Mouse (Mus musculus) left cerebral cortex, adult 2 months (tissue): Measurements from ENCODE around the gene Sik3. TPM values are rescaled to one million over a fixed set of nuclear protein-coding genes. Genes with fewer than 3 reads are reported as not detected.

Source experiments
- DNase-seq, 2 experiments: peaks; one replicate each; pipeline ENCODE4 v3.0.0; 2021 to 2022; ENCODE audit warnings: low spot score in 2 of 2, mixed read lengths in 1 of 2; ENCODE audit errors: extremely low spot score in 1 of 2
- H3K27ac ChIP-seq: fragments of 200-600 bp; 2 replicates; pipeline ENCODE4 v1.8.1; 2022
- H3K4me3 ChIP-seq: fragments of 200-600 bp; 2 replicates; pipeline ENCODE4 v1.8.1; 2022
- CTCF ChIP-seq: fragments of 200-600 bp; IDR thresholded peaks from 2 replicates; pipeline ENCODE4 v1.8.1; 2022; ENCODE audit warnings: antibody characterized with exemption, mild to moderate bottlenecking, moderate library complexity
- intact Hi-C: fragments of 180-260 bp; cut with DNase I; formaldehyde crosslinking; loops from one replicate; pipeline ENCODE4 v1.15.1; 2025
- total RNA-seq, 2 experiments: library from RNA; stranded (reverse); gene quantifications; 2 replicates each; pipeline ENCODE4 v1.2.3; 2021

Sik3 gene
- total RNA-seq, 2 experiments from 2014 or later, result 122 to 127 TPM

DNA sequence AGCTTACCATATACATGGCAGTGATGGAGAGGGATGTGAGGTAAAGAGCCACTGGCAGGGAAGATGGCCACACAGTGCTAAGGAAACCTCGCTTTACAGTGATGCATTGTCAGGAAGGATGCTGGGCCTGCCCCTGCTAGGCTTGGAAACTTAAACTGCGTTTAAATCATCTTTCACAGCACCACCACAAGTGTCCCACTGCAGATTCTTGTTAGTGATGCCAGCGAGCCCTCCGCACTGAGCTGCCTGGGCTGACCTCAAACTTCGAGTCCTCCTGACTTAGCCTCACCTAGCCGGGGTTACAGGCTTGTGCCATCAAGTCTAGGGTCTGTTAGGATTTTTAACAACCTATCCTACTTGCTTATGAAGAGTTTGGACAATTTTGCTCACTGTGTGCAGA is 161.3 kb downstream of the Sik3 start:
- DNase-seq, result no peak
- no peak for TF ChIP-seq CTCF
- Histone ChIP-seq H3K4me3 (no peak overlapping the region), H3K27ac (no peak overlapping the region)
- intact Hi-C loops, result loop anchor here (1.0 kb wide), 1 partner anchor 92 kb away; no protein-coding TSS in a partner anchor

DNA sequence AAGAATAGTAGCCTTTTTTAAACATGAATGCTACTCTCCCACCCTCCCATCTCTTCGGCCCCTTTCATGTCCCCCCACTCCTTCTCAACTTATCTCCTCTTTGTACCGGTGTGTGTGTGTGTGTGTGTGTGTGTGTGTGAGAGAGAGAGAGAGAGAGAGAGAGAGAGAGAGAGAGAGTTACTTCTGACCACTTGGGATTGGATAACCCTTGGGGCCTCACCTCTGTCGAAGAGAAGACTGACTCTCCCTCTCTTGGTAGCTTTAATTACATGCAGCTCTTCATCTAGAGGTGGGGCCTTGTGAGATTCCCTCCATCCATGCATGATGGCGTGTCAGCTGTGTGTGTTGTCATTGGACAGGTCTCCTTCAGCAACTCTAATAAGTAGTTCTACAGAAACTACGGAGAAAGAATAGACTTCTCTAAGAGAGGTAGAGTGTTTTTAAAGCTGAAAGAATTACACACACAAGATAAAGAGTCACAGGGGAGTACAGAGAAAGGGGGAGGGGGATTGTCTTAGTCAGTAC is 162.2 kb downstream of the Sik3 start:
- no peak for TF ChIP-seq CTCF
- Histone ChIP-seq H3K4me3 (no peak overlapping the region), H3K27ac (no peak overlapping the region)
- intact Hi-C loops, result no loop called here
- DNase-seq, result no peak

DNA sequence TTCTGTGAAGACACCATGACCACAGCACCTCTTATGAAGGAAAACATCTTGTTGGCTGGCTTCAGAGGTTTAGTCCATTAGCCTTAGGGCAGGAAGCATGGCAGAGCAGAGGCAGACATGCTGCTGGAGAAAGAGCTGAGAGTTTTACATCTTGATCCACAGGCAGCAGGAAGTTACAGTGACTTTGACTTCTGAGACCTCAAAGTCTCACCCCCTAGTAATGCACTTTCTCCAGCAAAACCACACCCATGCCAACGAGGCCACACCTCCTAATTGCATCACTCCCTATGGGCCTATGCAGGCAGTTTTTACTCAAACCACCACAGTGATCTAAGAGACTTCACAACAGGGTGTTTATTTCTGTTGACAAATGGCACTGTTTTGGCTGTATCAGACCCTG is 162.7 kb downstream of the Sik3 start:
- no peak for TF ChIP-seq CTCF
- Histone ChIP-seq H3K27ac (no peak overlapping the region), H3K4me3 (no peak overlapping the region)
- DNase-seq, result no peak
- intact Hi-C loops, result no loop called here

DNA sequence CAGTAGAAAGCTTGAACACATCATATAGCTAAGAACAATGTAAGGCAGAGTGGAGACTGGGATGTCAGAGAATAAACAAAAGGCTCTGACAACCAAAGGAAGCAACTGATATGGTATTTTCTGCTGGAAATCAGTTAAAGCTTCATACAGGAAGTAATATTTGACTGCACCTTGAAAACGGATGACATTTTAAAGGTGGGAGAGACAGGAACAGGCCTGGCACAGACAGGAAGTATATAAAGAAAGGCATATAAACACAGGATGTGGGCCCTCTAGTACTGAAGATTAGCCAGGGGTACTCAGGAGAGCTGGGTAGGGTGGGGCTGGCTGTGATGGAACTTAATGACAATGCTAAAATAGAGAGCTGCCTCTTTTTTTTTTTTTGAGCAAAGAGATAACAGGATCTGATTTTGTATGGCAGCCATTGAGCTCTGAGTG is 163.3 kb downstream of the Sik3 start:
- no peak overlapping the region for H3K4me3 ChIP-seq
- no peak for DNase-seq
- TF ChIP-seq CTCF, result no peak
- intact Hi-C loops, result no loop called here
- H3K27ac ChIP-seq, result no peak overlapping the region

DNA sequence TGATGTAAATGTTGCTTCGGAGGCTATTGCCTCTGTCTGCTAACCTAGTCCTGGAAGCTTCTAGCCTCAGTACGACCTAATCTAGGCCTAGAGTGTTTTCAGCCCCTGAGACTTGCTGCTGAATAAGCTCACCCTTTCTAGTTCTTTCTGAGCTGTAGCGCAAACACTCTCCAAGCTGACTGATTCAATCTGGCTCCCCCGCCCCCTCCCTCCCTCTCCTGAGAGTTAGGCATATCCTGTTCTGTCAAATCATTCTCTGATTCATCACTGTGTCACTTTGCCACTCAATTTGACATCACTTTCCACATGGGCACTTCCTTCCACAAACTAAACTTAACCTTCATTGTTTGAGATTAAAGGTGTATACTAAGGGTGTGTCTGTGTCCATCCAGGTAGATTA is 164.0 kb downstream of the Sik3 start:
- TF ChIP-seq CTCF, result no peak
- Histone ChIP-seq H3K4me3 (no peak overlapping the region), H3K27ac (no peak overlapping the region)
- no peak for DNase-seq
- intact Hi-C loops, result no loop called here

DNA sequence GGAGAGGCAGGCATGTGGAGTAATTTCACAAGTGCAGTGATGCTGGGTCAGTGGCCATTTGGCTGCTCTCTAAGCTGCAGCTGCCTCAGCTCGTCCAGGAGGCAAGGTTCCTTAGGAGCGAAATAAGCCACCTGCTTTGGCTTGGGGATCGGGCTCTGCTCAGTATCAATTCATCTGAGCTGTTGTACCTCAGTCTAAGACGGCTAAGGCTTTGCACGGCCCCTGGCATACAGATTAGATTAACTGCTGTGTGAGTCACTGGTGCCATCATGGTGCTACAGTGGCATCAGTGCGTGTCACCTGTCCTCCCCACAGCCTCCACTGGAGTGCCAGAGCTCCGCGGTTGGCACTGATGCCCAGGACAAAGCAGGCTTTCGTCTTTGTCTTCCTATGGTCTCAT is 166.0 kb downstream of the Sik3 start:
- TF ChIP-seq CTCF, result no peak
- no peak for DNase-seq
- intact Hi-C loops, result no loop called here
- H3K4me3 ChIP-seq, result no peak overlapping the region
- no peak overlapping the region for H3K27ac ChIP-seq

DNA sequence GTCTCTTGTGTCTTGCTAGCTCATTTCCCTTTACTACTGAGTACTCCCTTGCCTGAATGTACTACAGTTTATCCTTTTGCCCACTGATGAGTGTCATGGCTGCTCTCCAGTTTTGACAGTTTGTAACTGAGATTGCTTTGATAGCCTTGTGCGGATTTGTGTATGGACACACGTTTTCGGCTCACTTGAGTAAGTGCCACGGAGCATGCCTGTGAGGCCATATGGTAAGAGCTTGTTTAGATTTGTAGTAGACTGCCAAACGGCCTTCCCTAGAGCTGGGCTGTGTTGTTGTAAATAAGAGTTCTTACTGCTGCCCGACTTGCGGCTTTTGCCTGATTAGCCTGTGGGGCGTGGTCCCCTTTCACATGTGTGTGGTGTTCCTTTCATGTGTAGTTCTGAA is 168.7 kb downstream of the Sik3 start:
- Histone ChIP-seq H3K27ac (no peak overlapping the region), H3K4me3 (no peak overlapping the region)
- no peak for DNase-seq
- intact Hi-C loops, result no loop called here
- TF ChIP-seq CTCF, result no peak

DNA sequence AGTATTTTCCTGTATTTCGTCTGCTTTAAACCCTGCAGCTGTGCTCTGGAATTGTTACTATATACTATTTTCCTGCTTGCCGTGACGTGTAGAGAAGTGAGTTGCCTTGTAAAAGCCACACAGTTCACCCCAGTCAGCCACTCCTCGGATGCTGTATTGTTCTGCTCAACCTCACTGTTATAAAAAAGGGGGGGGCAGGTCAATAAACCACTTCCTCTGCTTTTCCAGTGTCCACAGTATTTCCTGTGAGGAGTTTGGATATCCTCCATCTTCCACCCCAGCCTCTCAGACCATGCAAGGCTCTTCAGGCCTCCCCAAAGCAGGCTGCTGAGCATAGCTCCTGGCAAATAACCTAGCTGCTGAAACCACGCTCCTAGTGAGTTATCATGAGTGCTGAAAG is 171.9 kb downstream of the Sik3 start:
- no peak for TF ChIP-seq CTCF
- Histone ChIP-seq H3K27ac (no peak overlapping the region), H3K4me3 (no peak overlapping the region)
- intact Hi-C loops, result no loop called here
- DNase-seq, result no peak

DNA sequence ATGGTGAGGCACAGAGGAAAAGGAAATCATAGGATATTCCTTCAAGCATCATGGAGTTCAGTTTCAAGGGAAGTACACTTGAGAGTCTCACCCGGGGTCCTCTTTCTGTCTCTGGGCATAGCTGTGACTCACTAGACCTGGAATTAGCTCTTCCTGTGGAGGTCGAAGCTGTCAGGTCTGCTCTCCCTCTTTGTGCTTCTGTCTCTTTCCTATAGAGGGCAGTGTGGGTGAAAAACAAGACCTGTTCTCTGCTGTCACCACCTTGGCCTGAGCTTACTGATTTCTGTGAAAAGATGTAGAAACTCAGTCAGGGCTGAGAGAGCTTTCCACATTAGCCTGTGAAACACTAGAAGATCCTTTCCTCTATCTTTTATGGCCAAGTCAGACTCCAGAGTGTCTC is 172.6 kb downstream of the Sik3 start:
- TF ChIP-seq CTCF, result peak; percentile 60
- no peak for DNase-seq
- intact Hi-C loops, result no loop called here
- Histone ChIP-seq H3K27ac (no peak overlapping the region), H3K4me3 (no peak overlapping the region)

DNA sequence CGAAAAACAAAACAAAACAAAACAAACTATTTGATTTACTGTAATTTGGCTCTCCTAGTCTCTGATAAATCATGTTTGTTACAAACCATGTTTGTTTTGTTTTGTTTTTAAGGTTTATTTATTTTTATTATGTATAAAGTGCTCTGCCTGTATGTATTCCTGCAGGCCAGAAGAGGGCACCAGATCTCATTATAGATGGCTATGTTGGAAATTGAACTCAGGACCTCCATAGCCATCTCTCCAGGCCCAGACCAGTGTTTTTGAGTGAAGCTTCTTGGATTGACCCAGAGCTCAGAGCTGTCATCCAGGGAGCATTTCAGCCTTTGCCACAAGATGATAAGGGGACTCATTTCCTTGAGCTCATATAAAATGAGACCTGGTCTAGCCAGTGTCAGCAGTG is 173.8 kb downstream of the Sik3 start:
- no peak for DNase-seq
- H3K4me3 ChIP-seq, result no peak overlapping the region
- peak; percentile 44 for TF ChIP-seq CTCF
- intact Hi-C loops, result no loop called here
- H3K27ac ChIP-seq, result no peak overlapping the region

DNA sequence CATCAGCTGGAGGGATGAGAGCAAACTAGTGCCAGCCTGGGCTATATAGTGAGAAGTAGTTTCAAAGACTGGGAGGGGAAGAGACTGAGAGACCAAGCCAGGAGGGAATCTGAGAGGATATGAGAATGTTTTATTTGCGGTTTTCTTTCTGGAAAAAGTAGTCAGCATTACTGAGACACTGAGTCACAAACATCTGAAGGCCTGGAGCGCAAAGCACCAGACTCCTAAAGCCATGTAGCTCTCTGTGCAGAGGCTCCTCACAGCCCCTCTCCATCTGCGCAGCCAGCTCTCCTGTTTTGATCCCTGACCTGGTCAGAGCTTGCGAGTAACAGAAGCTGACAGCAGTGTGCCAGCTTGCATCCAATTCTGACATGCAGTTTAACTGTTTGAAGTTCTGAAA is 175.8 kb downstream of the Sik3 start:
- TF ChIP-seq CTCF, result no peak
- intact Hi-C loops, result no loop called here
- H3K27ac ChIP-seq, result no peak overlapping the region
- DNase-seq, result no peak
- no peak overlapping the region for H3K4me3 ChIP-seq

DNA sequence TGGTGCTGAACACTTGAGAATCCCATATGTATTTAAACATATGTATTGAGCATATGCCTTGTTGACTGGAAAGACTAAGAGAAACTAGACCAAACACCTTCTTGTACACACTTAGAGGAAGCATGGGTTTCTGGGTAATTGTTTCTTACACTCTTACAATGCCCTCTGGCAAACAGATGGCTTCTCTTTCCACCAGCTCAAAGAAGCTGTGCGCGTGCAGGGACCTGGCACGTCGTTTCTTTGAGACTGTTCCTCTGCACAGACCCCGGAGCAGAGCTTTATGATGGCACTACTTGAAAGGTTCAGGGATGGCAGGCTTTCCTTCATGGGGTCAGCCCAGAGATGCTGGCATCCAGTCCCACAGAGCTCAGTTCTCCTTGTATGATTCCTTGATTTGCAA is 176.3 kb downstream of the Sik3 start:
- no peak for TF ChIP-seq CTCF
- intact Hi-C loops, result no loop called here
- H3K27ac ChIP-seq, result no peak overlapping the region
- no peak overlapping the region for H3K4me3 ChIP-seq
- DNase-seq, result no peak

DNA sequence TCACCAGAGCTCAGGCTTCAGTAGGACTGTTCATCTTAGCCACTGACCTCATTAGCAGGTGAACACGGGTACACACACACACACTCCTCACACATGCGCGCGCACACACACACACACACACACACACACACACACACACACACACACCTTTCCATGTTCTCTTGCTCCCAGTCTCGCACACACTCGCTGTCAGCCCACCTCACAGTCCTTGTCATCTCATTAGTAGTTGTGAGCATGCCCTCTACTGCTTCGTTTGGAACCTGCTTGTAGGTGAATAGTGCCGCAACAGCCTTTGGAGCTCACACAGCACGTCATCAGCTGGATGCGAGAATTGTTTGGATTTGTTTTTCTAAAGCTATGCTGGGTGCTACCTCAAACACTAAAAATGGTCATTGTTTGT is 176.8 kb downstream of the Sik3 start:
- Histone ChIP-seq H3K4me3 (no peak overlapping the region), H3K27ac (no peak overlapping the region)
- no peak for DNase-seq
- intact Hi-C loops, result no loop called here
- TF ChIP-seq CTCF, result no peak
